Mouse (Mus musculus) C2C12 (cell line): ENCODE results near the gene Atxn7l2.

Experiments
- CEBPB ChIP-seq: IDR thresholded peaks from one replicate; pipeline ENCODE4 v1.6.1; 2011; ENCODE audit warnings: low read depth, mild to moderate bottlenecking, control low read depth, moderate library complexity
- CTCF ChIP-seq: IDR thresholded peaks from one replicate; pipeline ENCODE4 v1.5.1; 2011; ENCODE audit not compliant: control insufficient read depth, insufficient read depth, insufficient read length
- MAX ChIP-seq: IDR thresholded peaks from one replicate; pipeline ENCODE4 v1.6.1; 2011; ENCODE audit warnings: mild to moderate bottlenecking, control low read depth
- MYOD1 ChIP-seq: IDR thresholded peaks from one replicate; pipeline ENCODE4 v1.6.1; 2011; ENCODE audit warnings: low read depth; ENCODE audit not compliant: control insufficient read depth, insufficient read length
- MYOG ChIP-seq: IDR thresholded peaks from one replicate; pipeline ENCODE4 v1.6.1; 2011; ENCODE audit not compliant: control insufficient read depth, insufficient read length; ENCODE audit errors: extremely low read depth
- USF1 ChIP-seq: IDR thresholded peaks from one replicate; pipeline ENCODE4 v1.6.1; 2011; ENCODE audit warnings: low read depth, mild to moderate bottlenecking, control low read depth, moderate library complexity

DNA sequence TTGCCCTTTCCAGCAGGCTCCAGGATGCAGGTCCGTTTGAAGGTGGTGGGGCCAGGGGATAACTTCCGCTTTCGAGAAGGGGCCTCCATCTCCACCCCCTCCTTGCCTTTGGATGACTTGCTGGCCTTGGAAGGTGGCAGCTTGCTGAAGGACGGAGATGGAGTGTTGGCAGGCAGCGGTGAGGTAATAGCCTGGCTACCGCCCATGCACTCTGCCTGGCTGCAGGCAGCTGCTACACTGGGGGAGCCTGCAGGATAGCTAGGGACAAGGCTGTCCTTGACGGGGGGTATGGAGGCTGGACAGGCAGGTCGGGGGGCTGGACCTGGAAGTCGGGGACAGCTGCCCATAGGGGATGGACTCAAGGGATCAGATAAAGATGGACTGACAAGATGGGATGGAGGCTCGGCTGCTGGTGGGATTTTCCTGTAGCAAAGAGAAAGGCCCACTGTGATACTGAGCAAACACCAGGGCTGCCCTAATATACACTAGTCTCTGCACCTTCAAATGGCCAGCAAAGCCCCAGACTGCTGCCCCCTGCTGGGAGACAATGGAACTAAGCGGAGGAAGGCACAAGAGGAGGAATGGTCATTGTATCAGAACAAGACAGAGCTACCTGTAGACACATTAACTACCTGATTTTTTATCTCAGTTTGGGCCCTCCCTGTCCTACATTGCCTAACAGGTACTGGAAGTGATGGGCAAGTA, 7.0 kb downstream of the Atxn7l2 start:
- TF ChIP-seq CTCF (peak; percentile 58), MAX (no peak), USF1 (no peak), MYOG (no peak), MYOD1 (no peak), CEBPB (no peak)
